Mouse (Mus musculus) embryonic facial prominence, embryonic 11.5 days (tissue): ENCODE data around the gene Foxs1. TPM values are rescaled to one million over a fixed set of nuclear protein-coding genes. Genes with fewer than 3 reads are reported as not detected.

Experiments
- ATAC-seq: fragments of 200-750 bp; cut with Nextera tagmentation; replicated peaks from 2 replicates; pipeline ENCODE4 v1.8.0; 2017; ENCODE audit warnings: low read depth; ENCODE audit not compliant: insufficient number of reproducible peaks, low FRiP score, low TSS enrichment
- DNase-seq: peaks from one replicate; pipeline ENCODE4 v3.0.0-alpha.2; 2015; ENCODE audit warnings: low spot score
- H3K27ac ChIP-seq: fragments of 300-500 bp; sonication (generic); replicated peaks from 2 replicates; pipeline ENCODE4 v1.5.1; 2014; ENCODE audit warnings: mild to moderate bottlenecking, low read depth, low read length, control low read depth
- H3K27me3 ChIP-seq: fragments of 300-500 bp; sonication (generic); 2 replicates; pipeline ENCODE4 v1.6.1; 2014; ENCODE audit warnings: mild to moderate bottlenecking, low read length, moderate library complexity, mixed read lengths; ENCODE audit not compliant: control insufficient read depth, insufficient read depth
- H3K36me3 ChIP-seq: fragments of 300-500 bp; sonication (generic); replicated peaks from 2 replicates; pipeline ENCODE4 v1.6.1; 2014; ENCODE audit warnings: low read depth, mild to moderate bottlenecking, low read length, moderate library complexity, mixed read lengths; ENCODE audit not compliant: control insufficient read depth, insufficient read depth
- H3K4me1 ChIP-seq: fragments of 300-500 bp; sonication (generic); 2 replicates; pipeline ENCODE4 v1.6.1; 2014; ENCODE audit warnings: low read length, mixed read lengths; ENCODE audit not compliant: control insufficient read depth, insufficient read depth
- H3K4me2 ChIP-seq: fragments of 300-500 bp; sonication (generic); 2 replicates; pipeline ENCODE4 v1.6.1; 2014; ENCODE audit warnings: low read depth, mild to moderate bottlenecking, control low read depth, low read length, moderate library complexity
- H3K4me3 ChIP-seq: fragments of 300-500 bp; sonication (generic); 2 replicates; pipeline ENCODE4 v1.5.1; 2014; ENCODE audit warnings: low read depth, low read length, control low read depth
- H3K9ac ChIP-seq: fragments of 300-500 bp; sonication (generic); replicated peaks from 2 replicates; pipeline ENCODE4 v1.6.1; 2014; ENCODE audit warnings: mild to moderate bottlenecking, control low read depth, low read length
- H3K9me3 ChIP-seq: fragments of 300-500 bp; sonication (generic); replicated peaks from 2 replicates; pipeline ENCODE4 v1.6.1; 2016; ENCODE audit warnings: mild to moderate bottlenecking, low read length, inconsistent platforms, mixed read lengths; ENCODE audit not compliant: control insufficient read depth
- WGBS: fragments of 180-500 bp; shearing (Covaris S2); extraction: QIAGEN DNeasy Blood & Tissue Kit; methylation state at CpG from one replicate; pipeline ENCODE4 v1.1.7; 2014; 5-methylcytosine and 5-hydroxymethylcytosine counted together
- polyA plus RNA-seq: library from polyadenylated mRNA; unstranded; fragments of >200 nt; fragmentation: Nextera tagmentation; extraction: Ambion mirVana; gene quantifications from 2 replicates; pipeline ENCODE4 v1.2.1, GENCODE M21; 2014

The Foxs1 gene
- polyA plus RNA-seq, 1 experiment from 2014 or later: 0.79 TPM

DNA sequence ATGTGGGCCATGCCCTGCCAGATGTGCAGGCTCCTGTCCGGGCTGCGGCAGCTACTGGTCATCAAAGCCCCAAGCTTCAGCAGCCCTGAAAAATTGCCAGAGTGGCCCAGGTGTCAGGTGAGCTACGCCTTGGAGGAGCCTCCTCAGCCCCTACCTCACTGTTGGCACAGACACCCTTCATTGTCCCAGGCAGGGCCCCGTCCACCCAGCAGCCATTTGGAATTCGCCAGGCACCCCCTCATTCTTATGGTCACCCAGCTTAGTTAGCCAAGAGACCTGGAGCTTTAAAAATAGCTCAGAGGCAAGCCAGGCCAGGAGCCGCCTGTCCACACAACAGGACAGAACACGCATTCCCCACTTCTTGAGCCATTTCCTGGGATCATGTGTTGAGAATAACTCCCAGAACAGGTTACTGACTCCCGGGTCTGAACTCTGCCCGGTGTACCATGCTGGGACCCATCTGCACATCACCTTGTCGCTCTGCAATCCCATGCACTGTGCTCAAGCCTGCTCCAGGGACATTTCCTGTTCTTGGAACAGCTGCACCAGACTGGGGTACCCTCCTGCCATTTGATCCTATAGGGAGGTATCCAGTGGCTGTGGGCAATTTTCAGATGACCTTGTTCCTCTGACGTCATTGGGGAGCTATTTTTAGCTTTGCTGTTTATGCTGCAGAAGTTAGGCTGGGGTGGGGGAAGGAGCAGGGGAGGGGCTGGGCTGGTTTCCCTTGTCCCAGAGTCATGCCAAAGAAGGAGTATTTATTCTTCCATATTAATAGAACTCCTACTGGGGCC lies 27.8 kb downstream of the Foxs1 start:
- peak; percentile 48; the same call in 1 of the 2 replicates for ATAC-seq
- no peaks in the 10 kb centered on the region for H3K9me3 ChIP-seq
- WGBS: 38% methylated on average over 11 of the region's 11 CpGs

DNA sequence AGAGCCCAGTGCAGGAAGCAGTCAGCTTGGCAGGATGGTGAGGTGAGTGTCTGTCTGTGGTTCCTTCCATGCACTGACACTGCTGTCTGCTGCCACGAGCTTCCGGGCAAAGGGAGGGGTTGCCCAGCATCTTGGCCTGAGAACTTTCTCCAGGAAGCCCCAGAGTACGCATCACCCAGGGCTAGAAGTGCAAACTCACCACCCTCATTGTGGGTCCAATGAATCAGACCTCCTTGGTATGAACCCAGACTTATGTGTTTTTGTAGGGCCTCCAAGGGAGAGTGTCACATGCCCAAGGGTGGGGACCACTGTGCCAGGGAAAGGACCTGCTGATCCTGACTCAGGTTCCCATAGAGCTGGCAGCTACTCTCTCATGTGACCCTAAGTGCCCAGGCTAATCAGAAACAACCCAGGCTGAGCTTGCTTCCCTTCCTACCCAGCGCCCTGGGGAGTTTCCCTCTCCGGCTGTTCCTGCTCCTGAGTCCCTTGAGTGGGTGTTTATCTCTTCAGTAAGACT lies 28.8 kb downstream of the Foxs1 start:
- H3K4me3 ChIP-seq: no peak overlapping the region
- ATAC-seq: no peak
- H3K27ac ChIP-seq: no peak overlapping the region
- peaks cover 2% of the 10 kb centered on the region; the same call in 1 of the 2 replicates for H3K4me1 ChIP-seq
- H3K4me2 ChIP-seq: no peak overlapping the region
- no peaks in the 10 kb centered on the region for H3K27me3 ChIP-seq
- no peaks in the 10 kb centered on the region for H3K9me3 ChIP-seq
- WGBS: 73% methylated on average over 5 of the region's 5 CpGs
- H3K9ac ChIP-seq: no peak overlapping the region
- H3K36me3 ChIP-seq: no peaks in the 10 kb centered on the region
- no peak for DNase-seq

More for the DNA sequence above, 27.8 kb downstream of the Foxs1 start:
- Histone ChIP-seq H3K36me3 (no peaks in the 10 kb centered on the region), H3K27ac (no peak overlapping the region), H3K27me3 (no peaks in the 10 kb centered on the region), H3K4me3 (no peak overlapping the region), H3K4me2 (no peak overlapping the region; the same call in 1 of the 2 replicates), H3K9ac (no peak overlapping the region), H3K4me1 (peaks cover 2% of the 10 kb centered on the region; the same call in 1 of the 2 replicates)
- DNase-seq: peak; percentile 74

DNA sequence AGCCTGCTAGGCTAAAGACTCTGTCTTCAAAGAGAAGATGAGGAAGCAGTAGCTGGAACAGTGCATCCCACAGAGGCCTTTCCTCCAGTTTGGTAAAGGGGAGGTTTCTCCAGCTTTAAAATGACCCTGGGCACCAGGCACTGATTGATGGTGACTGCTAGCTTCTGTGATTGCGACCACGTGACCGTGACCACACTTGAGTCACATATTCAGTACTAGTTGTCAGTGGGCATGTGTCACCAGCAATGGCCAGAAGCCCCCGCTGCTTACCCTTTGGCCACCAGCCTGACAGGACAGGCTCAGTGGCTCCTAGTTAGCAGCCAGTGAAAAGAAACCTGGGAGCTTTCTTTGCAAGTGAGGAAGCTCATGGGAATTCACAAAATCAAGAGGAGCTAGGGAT lies 29.4 kb downstream of the Foxs1 start:
- Histone ChIP-seq H3K4me3 (no peak overlapping the region), H3K9ac (no peak overlapping the region), H3K27ac (no peak overlapping the region), H3K9me3 (no peaks in the 10 kb centered on the region), H3K27me3 (no peaks in the 10 kb centered on the region), H3K4me1 (peaks cover 2% of the 10 kb centered on the region; the same call in 1 of the 2 replicates), H3K36me3 (no peaks in the 10 kb centered on the region), H3K4me2 (no peak overlapping the region)
- 76% methylated on average over 4 of the region's 4 CpGs for WGBS
- ATAC-seq (no peak), DNase-seq (no peak)

DNA sequence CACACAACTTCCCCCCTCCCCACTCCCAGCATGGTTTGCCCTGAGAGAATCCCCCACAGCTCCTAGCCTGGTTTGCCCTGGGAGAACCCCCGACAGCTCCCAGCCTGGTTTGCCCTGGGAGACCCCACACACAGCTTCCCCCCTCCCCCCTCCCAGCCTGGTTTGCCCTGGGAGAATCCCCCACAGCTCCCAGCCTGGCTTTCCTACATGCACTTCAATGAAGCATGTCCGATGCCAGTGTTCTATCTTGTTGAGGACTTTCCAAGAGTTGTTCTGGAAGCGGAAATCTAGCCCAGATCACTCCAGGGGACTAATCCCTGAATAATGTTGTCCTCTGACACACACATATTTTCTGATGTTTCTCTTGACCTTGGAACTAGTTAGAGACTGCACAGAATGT lies 30.4 kb downstream of the Foxs1 start:
- no peak overlapping the region for H3K27ac ChIP-seq
- H3K4me1 ChIP-seq: peaks cover 2% of the 10 kb centered on the region; the same call in 1 of the 2 replicates
- no peak overlapping the region for H3K4me3 ChIP-seq
- no peak overlapping the region for H3K4me2 ChIP-seq
- no peaks in the 10 kb centered on the region for H3K36me3 ChIP-seq
- H3K9me3 ChIP-seq: no peaks in the 10 kb centered on the region
- H3K9ac ChIP-seq: no peak overlapping the region
- DNase-seq: no peak
- no peaks in the 10 kb centered on the region for H3K27me3 ChIP-seq
- ATAC-seq: no peak
- WGBS: 45% methylated on average over 3 of the region's 3 CpGs

DNA sequence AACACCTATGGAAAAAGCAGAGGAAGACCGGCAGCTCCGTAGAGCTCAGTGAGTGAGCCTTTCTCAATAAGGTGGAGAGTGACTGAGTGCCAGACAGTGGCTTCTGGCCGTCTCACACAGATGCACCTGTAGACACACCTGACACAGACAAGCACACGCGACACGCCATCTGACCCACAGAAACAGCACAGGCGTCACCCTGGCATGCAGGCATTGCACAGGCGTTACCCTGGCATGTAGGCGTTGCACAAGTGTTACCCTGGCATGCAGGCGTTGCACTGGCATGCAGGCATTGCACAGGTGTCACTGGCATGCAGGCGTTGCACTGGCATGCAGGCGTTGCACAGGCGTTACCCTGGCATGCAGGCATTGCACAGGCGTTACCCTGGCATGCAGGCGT lies 31.7 kb downstream of the Foxs1 start:
- Histone ChIP-seq H3K27ac (no peak overlapping the region), H3K4me1 (peaks cover 2% of the 10 kb centered on the region; the same call in 1 of the 2 replicates), H3K4me3 (no peak overlapping the region), H3K9ac (no peak overlapping the region), H3K4me2 (no peak overlapping the region), H3K27me3 (no peaks in the 10 kb centered on the region), H3K9me3 (no peaks in the 10 kb centered on the region), H3K36me3 (no peaks in the 10 kb centered on the region)
- WGBS: 92% methylated on average over 15 of the region's 15 CpGs
- DNase-seq (no peak), ATAC-seq (no peak)

DNA sequence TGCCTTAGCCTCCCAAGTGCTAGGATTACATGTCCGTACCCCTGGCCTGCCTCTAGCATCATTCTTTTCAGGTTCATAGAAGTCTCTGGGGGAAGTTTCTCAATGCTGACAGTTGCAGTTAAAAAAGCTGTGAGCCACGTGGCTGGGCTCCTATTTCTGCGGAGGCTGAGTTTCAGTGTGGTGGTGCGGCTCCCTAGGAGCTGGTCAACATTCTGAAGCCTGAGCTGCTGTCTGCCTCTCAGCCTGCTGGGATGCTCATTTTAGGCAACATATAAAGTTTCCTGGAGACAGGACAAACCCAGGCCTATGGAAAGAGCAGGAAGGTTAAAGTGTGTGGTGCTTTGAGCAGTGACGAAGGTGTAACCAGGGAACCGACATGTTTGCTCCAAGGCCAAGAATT lies 34.0 kb downstream of the Foxs1 start:
- no peaks in the 10 kb centered on the region for H3K4me1 ChIP-seq
- WGBS: 65% methylated on average over 6 of the region's 6 CpGs
- no peak overlapping the region for H3K4me3 ChIP-seq
- no peaks in the 10 kb centered on the region for H3K27me3 ChIP-seq
- H3K9me3 ChIP-seq: no peaks in the 10 kb centered on the region
- no peak overlapping the region for H3K9ac ChIP-seq
- H3K27ac ChIP-seq: no peak overlapping the region
- ATAC-seq (no peak), DNase-seq (no peak)
- H3K36me3 ChIP-seq: no peaks in the 10 kb centered on the region; the same call in 1 of the 2 replicates
- H3K4me2 ChIP-seq: no peak overlapping the region

DNA sequence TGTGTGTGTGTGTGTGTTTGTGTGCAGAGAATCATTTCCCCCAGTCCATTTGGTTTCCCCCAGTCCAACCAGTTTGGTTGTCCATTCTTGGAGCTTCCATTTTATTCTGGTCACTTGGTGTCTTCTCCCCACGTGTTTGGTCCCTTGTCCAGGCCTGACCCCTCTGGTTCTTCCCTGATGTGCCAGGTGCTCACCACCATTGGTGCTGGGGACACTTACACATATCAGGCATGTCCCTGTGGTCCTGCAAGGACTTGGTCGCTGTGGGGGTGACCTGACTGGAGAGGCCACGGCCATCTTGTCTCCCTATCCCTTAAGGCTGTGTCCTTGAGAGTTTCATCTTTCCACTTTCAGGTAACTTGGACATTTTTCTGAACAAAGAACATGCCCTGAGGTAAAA lies 36.1 kb downstream of the Foxs1 start:
- Histone ChIP-seq H3K27ac (no peak overlapping the region), H3K4me3 (no peak overlapping the region), H3K4me2 (no peak overlapping the region), H3K9ac (no peak overlapping the region), H3K36me3 (peaks cover 6% of the 10 kb centered on the region), H3K27me3 (no peaks in the 10 kb centered on the region), H3K4me1 (no peaks in the 10 kb centered on the region), H3K9me3 (no peaks in the 10 kb centered on the region)
- ATAC-seq: no peak
- no peak for DNase-seq
- WGBS: 86% methylated on average over 3 of the region's 3 CpGs

DNA sequence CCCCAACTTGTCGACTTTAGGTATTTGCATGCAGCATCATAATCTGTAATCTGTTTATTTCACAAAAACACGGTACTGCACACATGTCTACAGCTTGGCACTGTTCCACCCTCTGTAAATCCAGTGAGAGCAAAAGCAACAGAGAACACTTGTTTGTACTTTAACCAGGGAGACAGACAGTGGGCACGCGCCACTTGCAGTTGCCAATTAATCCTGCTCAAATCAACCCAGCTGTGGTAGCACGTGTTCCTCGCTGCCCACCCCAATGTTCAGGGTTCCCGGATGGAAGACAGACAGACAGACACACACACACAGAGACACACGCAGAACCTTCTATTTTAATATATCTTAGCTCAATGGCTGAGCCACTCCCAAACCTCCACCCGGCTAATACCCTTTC lies 37.2 kb downstream of the Foxs1 start:
- H3K4me2 ChIP-seq: no peak overlapping the region
- no peak overlapping the region for H3K4me3 ChIP-seq
- H3K9me3 ChIP-seq: no peaks in the 10 kb centered on the region
- no peaks in the 10 kb centered on the region for H3K4me1 ChIP-seq
- ATAC-seq: no peak
- DNase-seq: no peak
- H3K27me3 ChIP-seq: no peaks in the 10 kb centered on the region
- WGBS: 97% methylated on average over 9 of the region's 9 CpGs
- H3K9ac ChIP-seq: no peak overlapping the region
- H3K36me3 ChIP-seq: peaks cover 13% of the 10 kb centered on the region
- no peak overlapping the region for H3K27ac ChIP-seq
